In the genomic region with DNA sequence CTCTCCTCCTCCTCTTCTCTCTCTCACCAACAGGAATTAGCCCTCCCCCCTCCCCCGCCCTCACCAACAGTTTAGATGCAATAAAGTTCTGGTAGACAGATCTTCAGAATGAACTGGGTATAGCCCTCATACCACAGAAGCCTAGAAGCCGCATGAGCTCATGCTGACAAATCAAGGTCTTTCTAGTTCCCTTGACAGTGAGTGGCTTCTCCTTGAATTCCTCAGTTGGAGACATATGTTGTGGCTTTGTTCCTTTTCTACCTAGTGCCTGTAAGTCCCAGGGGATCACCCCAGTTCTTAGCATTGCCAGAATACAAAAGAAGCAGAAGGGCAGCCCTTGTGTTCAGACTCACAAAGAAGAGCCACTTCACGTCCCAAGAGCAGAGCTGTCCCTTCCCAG, we compare ENCODE assay signal across 31 mouse cellular contexts.
DNase-seq lines count a peak whose midpoint lies in the region; ATAC-seq lines count a peak whose summit lies in the region.
"Had no signal": no experiment of that assay in that cellular context is flagged by ENCODE, and none has a peak within 500 bp of the region (broad histone marks: within the 10 kb centered on the region; RNA-seq: fewer than 3 reads in every experiment).

No protein-coding gene starts in this region.

- peaks cover 45% of the 10 kb centered on the region for H3K36me3 ChIP-seq in heart, embryonic 15.5 days
- peaks cover 58% of the 10 kb centered on the region for H3K36me3 ChIP-seq in limb, embryonic 15.5 days
- H3K36me3 ChIP-seq in limb, embryonic 10.5 days: peaks cover 93% of the 10 kb centered on the region
- H3K36me3 ChIP-seq in stomach, embryonic 14.5 days (ENCODE audit: control insufficient read depth, insufficient read depth, low read length): peaks cover 41% of the 10 kb centered on the region
- H3K36me3 ChIP-seq in midbrain, embryonic 14.5 days (ENCODE audit: control insufficient read depth, insufficient read depth, low read length): peaks cover 74% of the 10 kb centered on the region
- peaks cover 67% of the 10 kb centered on the region for H3K36me3 ChIP-seq in hindbrain, embryonic 12.5 days

- DNase-seq in heart, postnatal 10 days: no peak
- no peak for DNase-seq in limb, embryonic 10.5 days (ENCODE audit: low spot score)
- peak; percentile 20 for DNase-seq in NIH3T3 (ENCODE audit: low read depth)
- DNase-seq in midbrain, embryonic 14.5 days: no peak
- DNase-seq: cerebellum, adult 9-10 months; embryo, embryonic 11 days; heart, adult 2 months; heart, postnatal 36 days; kidney, adult 8-10 months; kidney, postnatal 25 days; liver, postnatal 0 days; lung, postnatal 36 days; retina, postnatal 1 day; right cerebral cortex, postnatal 14 days; thymus, adult 18-20 months; thymus, postnatal 25 days had no signal

- no peak overlapping the region for H3K4me2 ChIP-seq in heart, embryonic 15.5 days
- H3K4me2 ChIP-seq in limb, embryonic 15.5 days: no peak overlapping the region
- no peak overlapping the region for H3K4me2 ChIP-seq in stomach, embryonic 14.5 days (replicated peaks; ENCODE audit: low read depth, low read length)
- no peak overlapping the region for H3K4me2 ChIP-seq in midbrain, embryonic 14.5 days (ENCODE audit: low read length)
- H3K4me2 ChIP-seq in hindbrain, embryonic 12.5 days (replicated peaks): no peak overlapping the region
- H3K4me2 ChIP-seq: embryonic facial prominence, embryonic 12.5 days; hindbrain, embryonic 13.5 days; limb, embryonic 12.5 days; liver, embryonic 12.5 days; midbrain, embryonic 12.5 days; neural tube, embryonic 15.5 days had no signal

- 87% methylated on average over 3 of the region's 3 CpGs for WGBS in heart, embryonic 15.5 days
- WGBS in limb, embryonic 15.5 days: 83% methylated on average over 3 of the region's 3 CpGs
- 90% methylated on average over 3 of the region's 3 CpGs for WGBS in limb, embryonic 10.5 days
- 89% methylated on average over 3 of the region's 3 CpGs for WGBS in stomach, embryonic 14.5 days
- 72% methylated on average over 3 of the region's 3 CpGs for WGBS in midbrain, embryonic 14.5 days
- WGBS in hindbrain, embryonic 12.5 days: 89% methylated on average over 3 of the region's 3 CpGs

- H3K4me1 ChIP-seq in heart, embryonic 15.5 days (replicated peaks): peaks cover 14% of the 10 kb centered on the region
- H3K4me1 ChIP-seq in limb, embryonic 15.5 days: peaks cover 19% of the 10 kb centered on the region
- no peaks in the 10 kb centered on the region for H3K4me1 ChIP-seq in limb, embryonic 10.5 days
- H3K4me1 ChIP-seq in stomach, embryonic 14.5 days (ENCODE audit: control insufficient read depth, insufficient read depth, low read length): peaks cover 19% of the 10 kb centered on the region
- H3K4me1 ChIP-seq in midbrain, embryonic 14.5 days (ENCODE audit: control insufficient read depth, insufficient read depth, low read length): peaks cover 16% of the 10 kb centered on the region
- H3K4me1 ChIP-seq in hindbrain, embryonic 12.5 days: peaks cover 8% of the 10 kb centered on the region
- H3K4me1 ChIP-seq: liver, embryonic 12.5 days; megakaryocyte, embryonic 14.5 days had no signal

- peaks cover 5% of the 10 kb centered on the region; the same call in 1 of the 2 replicates for H3K9me3 ChIP-seq in heart, embryonic 15.5 days (replicated peaks)
- H3K9me3 ChIP-seq in limb, embryonic 15.5 days: peaks cover 8% of the 10 kb centered on the region
- H3K9me3 ChIP-seq in limb, embryonic 10.5 days (replicated peaks): peaks cover 11% of the 10 kb centered on the region
- H3K9me3 ChIP-seq in stomach, embryonic 14.5 days (ENCODE audit: control insufficient read depth, low read depth, low read length): peaks cover 24% of the 10 kb centered on the region
- peaks cover 12% of the 10 kb centered on the region; the same call in 1 of the 2 replicates for H3K9me3 ChIP-seq in midbrain, embryonic 14.5 days (ENCODE audit: control insufficient read depth, low read length)
- H3K9me3 ChIP-seq in hindbrain, embryonic 12.5 days (replicated peaks): peaks cover 30% of the 10 kb centered on the region
- H3K9me3 ChIP-seq: neural tube, embryonic 15.5 days had no signal

- intact Hi-C loops in heart, postnatal 10 days (cut with DNase I): no loop called here

- H3K9ac ChIP-seq in heart, embryonic 15.5 days: no peak overlapping the region
- no peak overlapping the region for H3K9ac ChIP-seq in limb, embryonic 15.5 days
- H3K9ac ChIP-seq in stomach, embryonic 14.5 days (replicated peaks; ENCODE audit: low read depth, low read length): no peak overlapping the region
- H3K9ac ChIP-seq in midbrain, embryonic 14.5 days (replicated peaks; ENCODE audit: low read length): no peak overlapping the region
- no peak overlapping the region for H3K9ac ChIP-seq in hindbrain, embryonic 12.5 days
- H3K9ac ChIP-seq: embryonic facial prominence, embryonic 12.5 days; hindbrain, embryonic 13.5 days; limb, embryonic 12.5 days; liver, embryonic 12.5 days; liver, postnatal 0 days; midbrain, embryonic 12.5 days; neural tube, embryonic 15.5 days had no signal

- no peaks in the 10 kb centered on the region for H3K27me3 ChIP-seq in heart, embryonic 15.5 days
- H3K27me3 ChIP-seq in limb, embryonic 15.5 days: no peaks in the 10 kb centered on the region
- no peaks in the 10 kb centered on the region for H3K27me3 ChIP-seq in limb, embryonic 10.5 days (ENCODE audit: low read depth, poor library complexity, severe bottlenecking)
- H3K27me3 ChIP-seq in stomach, embryonic 14.5 days (ENCODE audit: control insufficient read depth, insufficient read depth, low read length): no peaks in the 10 kb centered on the region
- H3K27me3 ChIP-seq in midbrain, embryonic 14.5 days (ENCODE audit: control insufficient read depth, insufficient read depth, low read length): no peaks in the 10 kb centered on the region
- H3K27me3 ChIP-seq in hindbrain, embryonic 12.5 days: no peaks in the 10 kb centered on the region
- H3K27me3 ChIP-seq: embryonic facial prominence, embryonic 12.5 days; limb, embryonic 12.5 days; liver, embryonic 12.5 days; midbrain, embryonic 12.5 days; neural tube, embryonic 15.5 days had no signal

- no peak for ATAC-seq in heart, embryonic 15.5 days (replicated peaks; ENCODE audit: insufficient number of reproducible peaks, insufficient read depth, low FRiP score, low read depth)
- no peak for ATAC-seq in limb, embryonic 15.5 days (ENCODE audit: insufficient number of reproducible peaks, low FRiP score, low TSS enrichment, low read depth)
- no peak for ATAC-seq in stomach, embryonic 14.5 days (ENCODE audit: insufficient number of reproducible peaks, insufficient read depth, low FRiP score, low read depth)
- ATAC-seq in midbrain, embryonic 14.5 days (ENCODE audit: low FRiP score, low TSS enrichment): no peak
- no peak for ATAC-seq in hindbrain, embryonic 12.5 days (ENCODE audit: low FRiP score)
- ATAC-seq: activated CD4-positive, CD25-positive, alpha-beta regulatory T cell, adult 4 months; CD4-positive, CD25-positive, alpha-beta regulatory T cell, adult 4 months; forebrain, embryonic 16.5 days; liver, embryonic 12.5 days; liver, postnatal 0 days had no signal

- no peak overlapping the region for H3K4me3 ChIP-seq in heart, embryonic 15.5 days
- H3K4me3 ChIP-seq in limb, embryonic 15.5 days: no peak overlapping the region
- H3K4me3 ChIP-seq in limb, embryonic 10.5 days: no peak overlapping the region
- no peak overlapping the region for H3K4me3 ChIP-seq in stomach, embryonic 14.5 days (ENCODE audit: low read depth, low read length)
- H3K4me3 ChIP-seq in midbrain, embryonic 14.5 days (replicated peaks; ENCODE audit: low read depth, low read length): no peak overlapping the region
- no peak overlapping the region for H3K4me3 ChIP-seq in hindbrain, embryonic 12.5 days
- H3K4me3 ChIP-seq: embryonic facial prominence, embryonic 12.5 days; forebrain, embryonic 10.5 days; heart, adult 2 months; hindbrain, embryonic 13.5 days; limb, embryonic 12.5 days; liver, embryonic 12.5 days; megakaryocyte, embryonic 14.5 days; midbrain, embryonic 12.5 days; neural tube, embryonic 15.5 days had no signal

- H3K27ac ChIP-seq in heart, embryonic 15.5 days: 0 out of 2 replicates have a peak overlapping the region, but pooled peaks have one; percentile 60
- H3K27ac ChIP-seq in limb, embryonic 15.5 days: 0 out of 2 replicates have a peak overlapping the region, but pooled peaks have one; percentile 57
- H3K27ac ChIP-seq in limb, embryonic 10.5 days: no peak overlapping the region
- H3K27ac ChIP-seq in stomach, embryonic 14.5 days (ENCODE audit: low read length): peak overlapping the region; percentile 71; the same call in 1 of the 2 replicates
- no peak overlapping the region for H3K27ac ChIP-seq in midbrain, embryonic 14.5 days (replicated peaks; ENCODE audit: low read depth, low read length)
- no peak overlapping the region for H3K27ac ChIP-seq in hindbrain, embryonic 12.5 days
- H3K27ac ChIP-seq: forebrain, embryonic 10.5 days; heart, adult 2 months; limb, embryonic 12.5 days; liver, embryonic 12.5 days; midbrain, embryonic 12.5 days had no signal

Comparison
In these comparisons a context has a peak if more than half of its experiments do, and no peak if none do; other contexts are left out.
1. H3K27ac ChIP-seq: peak in heart, embryonic 15.5 days (single experiment), limb, embryonic 15.5 days (single experiment) and stomach, embryonic 14.5 days (single experiment); none in limb, embryonic 10.5 days (single experiment), midbrain, embryonic 14.5 days (single experiment) and hindbrain, embryonic 12.5 days (single experiment).